Mouse (Mus musculus) adrenal gland, adult 8-10 months (tissue): ENCODE results near the gene Gm20458. TPM values are rescaled to one million over a fixed set of nuclear protein-coding genes. Genes with fewer than 3 reads are reported as not detected.

Source experiments
- total RNA-seq, 4 experiments: library from RNA; stranded (reverse); gene quantifications; 2 replicates each; pipeline ENCODE4 v1.2.4; 2022

Gm20458 gene
- total RNA-seq, 4 experiments from 2014 or later = 2.3 to 7.3 (median 4.6) TPM; not detected in 1

Other genes with a start within 250 kb of the Gm20458 start
- gene Wfdc15b, start 239.3 kb upstream of the Gm20458 start, total RNA-seq = not detected
- gene Svs2, start 222.5 kb upstream of the Gm20458 start, total RNA-seq = not detected
- gene Svs3b, start 204.3 kb upstream of the Gm20458 start, total RNA-seq = not detected
- gene Svs4, start 182.5 kb upstream of the Gm20458 start, total RNA-seq = not detected
- gene Svs3a, start 171.7 kb upstream of the Gm20458 start, total RNA-seq = not detected
- not detected for gene Svs6, start 144.2 kb upstream of the Gm20458 start, total RNA-seq
- gene Svs5, start 128.2 kb upstream of the Gm20458 start, total RNA-seq = 1 to 10 TPM in 3 of 4 experiments, under 1 TPM in 1; 0.51 to 2.4 (median 2.3) TPM
- 10 to 100 TPM in 3 of 4 experiments, 1 to 10 TPM in 1; 8.5 to 24.2 (median 22.2) TPM for gene Slpi, start 71.9 kb upstream of the Gm20458 start, total RNA-seq
- gene Rbpjl, start 57.8 kb upstream of the Gm20458 start, total RNA-seq = not detected
- under 1 TPM; 0.38 to 0.81 (median 0.67) TPM for gene Matn4, start 55.8 kb upstream of the Gm20458 start, total RNA-seq
- gene Sdc4, start 17.1 kb upstream of the Gm20458 start, total RNA-seq = 100 to 1,000 TPM in 2 of 4 experiments, 10 to 100 TPM in 2; 89.0 to 114 (median 105) TPM
- 10 to 100 TPM; 26.2 to 34.8 (median 30.9) TPM for gene Sys1, start 4.0 kb upstream of the Gm20458 start, total RNA-seq
- not detected for gene Trp53tg5, start 12.8 kb downstream of the Gm20458 start, total RNA-seq
- 10 to 100 TPM in 2 of 4 experiments, 1 to 10 TPM in 2; 5.4 to 18.3 (median 11.6) TPM for gene Dbndd2, start 25.1 kb downstream of the Gm20458 start, total RNA-seq
- gene Pigt, start 36.6 kb downstream of the Gm20458 start, total RNA-seq = 10 to 100 TPM; 75.7 to 93.8 (median 88.6) TPM
- gene Wfdc2, start 101.4 kb downstream of the Gm20458 start, total RNA-seq = not detected
- not detected for gene Spint3, start 112.5 kb downstream of the Gm20458 start, total RNA-seq
- gene Wfdc6a, start 124.5 kb downstream of the Gm20458 start, total RNA-seq = under 1 TPM; 0.38 to 0.77 (median 0.52) TPM
- gene Eppin, start 132.6 kb downstream of the Gm20458 start, total RNA-seq = not detected
- gene Wfdc6b, start 152.6 kb downstream of the Gm20458 start, total RNA-seq = not detected
- under 1 TPM in 2 of 4 experiments, not detected in 2; 0.35 to 0.89 TPM for gene Wfdc8, start 152.7 kb downstream of the Gm20458 start, total RNA-seq
- not detected for gene Wfdc16, start 177.8 kb downstream of the Gm20458 start, total RNA-seq
- not detected for gene Wfdc10, start 195.1 kb downstream of the Gm20458 start, total RNA-seq
- not detected for gene Wfdc9, start 195.6 kb downstream of the Gm20458 start, total RNA-seq
- gene Wfdc11, start 213.1 kb downstream of the Gm20458 start, total RNA-seq = not detected
- gene Wfdc13, start 224.1 kb downstream of the Gm20458 start, total RNA-seq = not detected
- not detected for gene Spint4, start 237.5 kb downstream of the Gm20458 start, total RNA-seq